Mouse (Mus musculus): Measurements from ENCODE around the gene Ypel2.
A peak's percentile ranks its signal among the peaks of the same experiment; 100 is the strongest.

Gene Ypel2

GRCm38 (mm10) chr11:86995625-86996221 lies 2.2 kb upstream of the Ypel2 start:
- DNase-seq (ENCODE audit: low spot score) = peak; percentile 81

- DNase-seq (ENCODE audit: low spot score) = no peak
Observed at GRCm38 (mm10) chr11:86994791-86995624, 1.5 kb upstream of the Ypel2 start.

GRCm38 (mm10) chr11:86994330-86994729 lies 823 bp upstream of the Ypel2 start:
- DNase-seq (ENCODE audit: low spot score) = peak; percentile 22

GRCm38 (mm10) chr11:86992461-86992988 lies 982 bp downstream of the Ypel2 start:
- DNase-seq (ENCODE audit: low spot score) = no peak

- no peak for DNase-seq (ENCODE audit: low spot score)
Observed at GRCm38 (mm10) chr11:86991241-86991640, 2.3 kb downstream of the Ypel2 start.

DNA sequence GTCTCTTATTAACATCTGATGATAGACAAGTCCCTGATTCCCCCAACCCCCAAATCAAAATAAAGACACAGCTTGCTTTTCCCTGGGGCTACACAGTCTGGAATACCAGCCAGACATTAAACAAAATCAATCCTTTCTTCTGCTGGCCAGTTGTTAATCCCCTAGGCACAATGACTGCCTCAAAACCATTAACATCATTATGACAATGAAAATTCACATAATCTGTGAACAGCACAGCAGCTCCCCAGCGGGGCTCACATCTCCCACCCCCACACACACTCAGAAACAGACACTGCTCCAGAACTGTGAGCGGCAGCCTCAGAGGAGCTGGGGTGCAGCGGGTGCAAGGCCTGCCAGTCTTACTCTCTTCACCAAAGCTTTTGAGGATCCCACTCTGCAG lies 3.2 kb downstream of the Ypel2 start:
- no peak for DNase-seq (ENCODE audit: low spot score)

DNA sequence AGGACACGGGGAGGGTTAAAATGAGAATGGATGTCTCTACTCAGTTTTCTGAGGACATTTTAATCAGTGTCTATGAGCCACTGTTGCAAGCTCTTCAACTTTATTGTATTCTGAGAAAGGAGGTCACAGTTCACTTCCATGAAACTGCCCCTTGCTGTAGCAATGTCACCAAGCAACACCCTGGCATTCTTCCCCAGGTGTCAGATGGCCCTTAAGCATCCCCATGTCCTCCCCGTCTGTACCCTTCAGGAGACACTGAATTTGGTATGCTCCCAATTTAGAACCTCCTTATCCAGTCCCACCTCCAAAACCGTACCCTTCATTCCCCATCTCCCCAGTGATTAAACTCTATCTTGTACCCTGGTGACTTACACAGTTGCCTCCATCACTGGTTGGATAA lies 8.5 kb downstream of the Ypel2 start:
- no peak for DNase-seq (ENCODE audit: low spot score)

DNA sequence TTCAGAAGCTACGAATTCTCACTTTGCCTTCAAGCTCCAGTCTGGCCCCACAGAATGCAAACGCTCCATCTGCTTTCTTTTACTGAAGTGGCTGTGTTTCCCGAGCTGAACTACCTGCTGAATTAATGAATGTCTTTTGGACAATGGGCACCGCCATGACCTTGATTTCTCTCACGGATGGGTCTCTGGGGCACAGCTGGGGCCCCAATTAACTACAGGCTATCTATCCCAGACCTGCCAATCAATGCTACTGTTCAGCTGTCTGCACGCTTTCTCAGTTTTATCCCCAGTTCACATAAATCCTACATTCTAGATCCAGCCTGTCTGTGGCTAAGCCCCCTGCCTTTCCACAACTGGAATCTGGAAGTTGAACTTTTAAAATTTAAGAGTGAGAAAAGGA lies 10.5 kb downstream of the Ypel2 start:
- no peak for DNase-seq (ENCODE audit: low spot score)

GRCm38 (mm10) chr11:86981229-86981791 lies 12.2 kb downstream of the Ypel2 start:
- no peak for DNase-seq (ENCODE audit: low spot score)

DNA sequence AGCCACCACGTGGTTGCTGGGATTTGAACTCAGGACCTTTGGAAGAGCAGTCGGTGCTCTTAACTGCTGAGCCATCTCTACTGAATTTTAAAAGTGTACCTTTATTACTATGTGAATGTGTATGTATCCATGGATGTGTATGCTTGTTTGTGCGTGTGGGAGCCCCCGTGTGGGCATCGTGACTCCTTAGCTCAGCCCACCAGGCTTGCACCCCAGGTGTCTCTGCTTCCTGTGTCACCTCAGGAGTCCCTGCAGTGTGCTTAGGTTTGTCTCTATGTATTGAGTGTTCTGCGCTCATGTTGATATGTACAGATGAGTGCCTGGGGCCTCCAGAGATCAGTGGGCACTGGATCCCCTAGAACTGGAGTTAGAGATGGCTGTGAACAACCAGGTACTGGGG lies 13.0 kb downstream of the Ypel2 start:
- DNase-seq (ENCODE audit: low spot score) = no peak

GRCm38 (mm10) chr11:86979799-86980198 lies 13.7 kb downstream of the Ypel2 start:
- no peak for DNase-seq (ENCODE audit: low spot score)

DNA sequence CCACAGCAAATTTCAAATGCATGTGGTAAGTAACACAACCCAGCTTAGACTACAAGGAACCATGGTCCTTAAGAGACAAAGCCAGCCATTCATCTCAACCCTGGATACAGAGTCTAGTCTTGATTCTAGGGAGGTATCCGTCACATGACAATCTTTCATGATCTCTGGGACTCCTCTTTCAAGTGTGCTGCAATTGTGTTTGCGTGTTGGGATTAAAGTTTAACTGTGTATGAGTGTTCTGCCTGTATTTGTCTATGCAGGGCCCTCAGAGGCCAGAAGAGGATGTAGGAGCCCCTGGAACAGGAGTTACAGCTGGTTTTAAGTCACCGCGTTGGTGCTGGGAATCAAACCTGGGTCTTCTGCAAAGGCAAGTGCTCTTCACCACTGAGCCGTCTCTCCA lies 16.3 kb downstream of the Ypel2 start:
- DNase-seq (ENCODE audit: low spot score) = no peak

GRCm38 (mm10) chr11:86974401-86974800 lies 19.1 kb downstream of the Ypel2 start:
- DNase-seq (ENCODE audit: low spot score) = no peak

DNA sequence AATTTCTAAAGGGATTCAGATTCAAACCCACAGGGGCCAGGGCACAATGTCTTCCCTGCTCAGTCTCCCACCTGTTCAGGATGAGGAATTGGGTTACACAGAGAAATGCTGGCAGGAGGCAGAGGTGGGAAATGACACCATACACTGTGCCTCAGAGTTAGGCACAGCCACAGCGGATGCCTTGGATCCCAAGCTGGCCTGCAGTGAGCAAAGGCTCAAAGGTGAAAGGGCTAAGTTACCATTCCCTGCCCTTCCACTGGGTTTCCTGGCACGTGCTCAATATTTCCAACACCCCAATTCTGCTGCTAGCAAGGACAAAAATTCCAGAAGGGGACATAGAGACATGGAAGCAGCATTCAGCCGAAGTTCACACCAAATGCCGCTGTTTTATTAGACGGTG lies 20.3 kb downstream of the Ypel2 start:
- DNase-seq (ENCODE audit: low spot score) = no peak

DNA sequence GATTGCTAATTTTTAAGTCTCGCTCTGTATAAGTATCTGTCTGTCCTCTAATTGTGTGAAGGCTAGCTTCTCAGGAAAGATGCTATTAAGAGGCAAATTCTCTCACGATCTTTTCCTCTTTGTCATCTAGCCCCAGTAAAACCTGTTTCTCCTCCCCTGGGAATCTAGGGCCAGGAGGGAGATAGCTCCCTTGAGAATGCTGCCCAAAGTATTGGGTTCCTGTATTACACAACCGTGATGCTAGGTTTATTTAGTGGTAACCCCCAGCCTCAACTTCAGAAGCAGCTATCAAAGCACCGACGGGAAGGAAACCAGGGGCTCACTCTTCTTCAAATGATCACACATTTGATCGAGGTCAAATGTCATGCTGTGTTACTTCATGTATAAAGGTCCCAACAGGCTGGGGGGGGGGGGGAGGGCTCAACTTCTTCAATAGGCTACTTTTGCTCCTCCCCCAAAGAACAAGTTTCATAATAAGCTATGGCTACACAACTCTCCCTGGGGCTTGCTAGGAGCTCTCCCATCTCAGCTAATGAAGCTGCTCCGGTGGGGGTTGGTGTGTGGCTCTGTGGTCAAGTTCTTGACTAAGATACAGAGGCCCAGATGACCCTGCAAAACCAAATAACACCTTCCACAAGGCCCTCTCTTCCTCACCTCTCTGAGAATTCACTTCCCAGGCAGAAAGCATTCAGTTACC lies 22.3 kb downstream of the Ypel2 start:
- no peak for DNase-seq (ENCODE audit: low spot score)

DNA sequence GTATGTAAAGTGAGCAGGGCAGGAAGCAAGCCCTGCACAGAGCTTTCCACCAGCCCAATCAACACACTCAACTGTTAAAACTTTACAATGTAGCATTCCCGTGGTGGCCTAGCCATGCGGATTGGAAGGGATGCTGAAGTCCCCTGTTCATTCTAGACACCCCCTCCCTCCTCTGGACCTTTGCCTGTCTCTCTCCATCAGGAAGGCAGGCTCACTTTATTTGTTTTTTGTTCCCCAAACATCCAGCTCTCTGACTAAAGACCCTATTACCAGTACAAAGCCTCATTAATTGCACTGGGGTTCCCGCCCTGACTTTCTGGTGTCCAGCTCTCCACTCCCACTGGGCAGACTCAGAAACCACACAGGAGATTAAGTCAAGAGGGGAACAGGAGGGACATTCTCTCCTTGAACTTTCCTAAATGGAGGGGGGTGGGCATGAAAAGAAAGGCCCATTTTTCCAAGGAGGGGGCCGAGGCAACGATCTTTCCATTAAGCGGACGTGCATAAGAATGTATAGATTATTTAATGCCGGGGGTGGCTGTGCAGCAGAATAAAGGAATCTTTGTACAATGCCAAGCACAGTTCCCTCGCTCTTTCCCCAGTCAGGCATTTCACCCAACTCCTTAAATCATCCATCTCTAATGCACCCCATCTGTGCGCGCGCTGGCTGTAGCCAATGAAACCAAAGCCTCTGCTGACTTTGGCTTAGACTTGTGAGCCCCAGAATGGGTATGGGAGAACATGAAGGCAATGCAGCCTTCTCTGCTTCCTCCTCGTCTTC lies 24.3 kb downstream of the Ypel2 start:
- DNase-seq (ENCODE audit: low spot score) = no peak

- no peak for DNase-seq (ENCODE audit: low spot score)
Observed at GRCm38 (mm10) chr11:86967506-86967905, 26.0 kb downstream of the Ypel2 start.

DNA sequence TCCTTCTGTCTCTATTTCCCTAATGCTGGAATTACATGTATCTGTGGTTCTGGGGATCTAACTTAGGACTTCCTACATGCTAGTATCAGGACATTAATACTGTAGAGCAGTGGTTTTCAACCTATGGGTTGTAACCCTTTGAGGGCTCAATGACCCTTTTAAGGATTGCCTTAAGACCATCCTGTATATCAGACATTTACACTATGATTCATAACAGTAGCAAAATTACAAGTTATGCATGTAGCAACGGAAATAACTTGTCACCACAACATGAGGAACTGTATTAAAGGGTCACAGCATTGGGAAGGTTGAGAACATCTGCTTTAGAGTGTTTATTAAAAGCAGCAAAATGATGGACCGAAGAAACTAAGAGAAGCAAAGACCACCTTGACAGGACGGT lies 26.8 kb downstream of the Ypel2 start:
- DNase-seq (ENCODE audit: low spot score) = no peak

DNA sequence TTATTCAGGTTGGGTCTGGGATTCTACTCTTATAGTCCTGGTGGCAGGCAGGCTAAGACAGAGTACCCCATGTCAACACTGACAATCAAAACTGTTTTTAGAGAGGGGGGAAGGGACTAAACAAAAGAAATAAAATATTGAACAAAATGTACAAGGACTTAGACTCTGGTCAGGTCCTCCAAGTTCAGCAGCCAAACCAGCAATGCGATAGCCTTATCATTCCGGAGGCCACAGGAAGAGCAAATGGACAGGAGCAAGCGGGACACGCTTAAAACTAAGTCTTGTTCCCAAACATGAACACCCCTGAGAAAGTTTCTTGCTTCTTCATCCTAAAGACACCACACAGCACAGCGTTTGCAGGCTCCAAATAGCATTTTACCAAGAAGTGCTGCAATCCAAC lies 28.4 kb downstream of the Ypel2 start:
- DNase-seq (ENCODE audit: low spot score) = no peak

DNA sequence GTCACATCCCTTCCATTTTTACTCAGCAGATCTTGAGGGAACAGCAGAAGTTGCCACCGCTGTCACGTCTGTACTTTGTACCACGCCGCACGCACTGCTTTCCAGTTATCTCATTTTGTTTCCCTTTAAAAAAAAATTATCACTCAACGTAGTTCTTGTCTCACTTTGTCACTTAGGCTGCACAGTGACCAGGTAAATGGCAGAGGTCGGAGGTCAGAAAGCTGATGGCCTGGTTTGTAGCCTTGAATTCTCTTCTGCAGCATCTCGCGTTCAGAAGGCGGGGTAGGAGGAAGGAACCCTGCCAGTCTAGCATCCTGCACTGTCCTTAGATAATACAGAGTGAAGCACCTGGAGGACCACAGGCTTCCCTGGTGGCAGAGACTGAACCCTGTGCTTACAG lies 29.8 kb downstream of the Ypel2 start:
- no peak for DNase-seq (ENCODE audit: low spot score)

GRCm38 (mm10) chr11:86963027-86963426 lies 30.5 kb downstream of the Ypel2 start:
- DNase-seq (ENCODE audit: low spot score) = no peak

DNA sequence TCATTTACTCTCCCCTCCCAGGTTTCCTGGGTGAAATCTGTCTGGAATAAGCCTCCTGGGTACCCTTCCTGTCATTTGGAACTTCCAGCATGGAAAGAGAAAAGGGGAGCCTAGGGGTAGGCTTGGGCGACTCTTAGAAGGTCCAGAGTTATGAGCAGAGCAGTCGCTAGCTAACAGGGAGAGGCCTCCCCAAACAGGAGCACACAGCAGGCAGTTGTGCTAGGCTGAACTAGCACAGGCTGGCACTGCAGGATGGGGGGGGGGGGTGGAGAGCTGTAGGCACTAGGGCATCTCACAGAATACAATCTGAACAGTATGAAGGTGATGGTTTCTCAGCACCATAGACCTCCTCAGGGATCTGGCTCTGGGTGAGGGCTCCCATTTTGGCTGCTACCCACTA lies 31.1 kb downstream of the Ypel2 start:
- DNase-seq (ENCODE audit: low spot score) = no peak

All from MN1 (cell line).